Mouse (Mus musculus): ENCODE measurements around the gene Ppm1a.

DNA sequence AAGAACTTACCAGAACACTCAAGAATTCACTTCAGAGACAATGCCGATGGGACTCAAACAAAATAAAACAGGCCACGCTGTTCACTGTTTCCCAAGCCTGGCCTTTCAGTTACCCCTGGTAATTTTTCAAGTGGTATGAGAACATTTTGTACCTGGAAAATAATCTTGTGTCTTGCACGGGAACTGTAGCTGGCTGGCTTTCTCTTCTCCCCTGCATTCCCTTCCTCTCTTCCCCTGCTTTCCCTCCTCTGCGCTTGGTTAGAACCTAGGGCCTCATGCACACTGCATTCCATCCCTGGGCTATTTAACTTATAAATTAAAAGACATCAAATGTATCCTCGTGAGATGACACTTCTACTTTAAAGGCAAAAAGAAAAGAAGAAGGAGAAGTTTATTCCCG lies 64.3 kb downstream of the Ppm1a start:
- TF ChIP-seq CTCF (conservative IDR thresholded peaks at IDR 0.05; ENCODE audit: low read length) (no peak), NANOG (IDR thresholded peaks at IDR 0.05; ENCODE audit: borderline replicate concordance, low read length) (no peak)

Data from E14TG2a.4 (cell line).